Mouse (Mus musculus): ENCODE measurements around the gene Ctbp1. TPM values are rescaled to one million over a fixed set of nuclear protein-coding genes. Genes with fewer than 3 reads are reported as not detected.

The Ctbp1 gene
- polyA plus RNA-seq, 1 experiment from 2014 or later: 91.1 TPM

- DNase-seq: no peak
- WGBS (ENCODE audit: insufficient replicate concordance): 73% methylated on average over 5 of the region's 5 CpGs
- no peak overlapping the region for H3K4me3 ChIP-seq (ENCODE audit: low read depth, low read length)
Observed at GRCm38 (mm10) chr5:33225673-33226072, 49.1 kb downstream of the Ctbp1 start.

GRCm38 (mm10) chr5:33224491-33224890 lies 50.3 kb downstream of the Ctbp1 start:
- Histone ChIP-seq H3K4me1 (ENCODE audit: insufficient read depth) (peaks cover 18% of the 10 kb centered on the region), H3K36me3 (replicated peaks; ENCODE audit: insufficient read depth, low read length) (no peaks in the 10 kb centered on the region), H3K9me3 (ENCODE audit: low read length) (no peaks in the 10 kb centered on the region), H3K27me3 (ENCODE audit: insufficient read depth, low read length) (no peaks in the 10 kb centered on the region), H3K27ac (ENCODE audit: low read depth) (no peak overlapping the region), H3K4me2 (ENCODE audit: low read depth, low read length) (no peak overlapping the region), H3K4me3 (ENCODE audit: low read depth, low read length) (no peak overlapping the region), H3K9ac (replicated peaks) (no peak overlapping the region)
- DNase-seq: no peak
- TF ChIP-seq CTCF (IDR thresholded peaks at IDR 0.05; ENCODE audit: low read depth): no peak
- no peak for TF ChIP-seq EP300 (IDR thresholded peaks at IDR 0.05; ENCODE audit: low read depth)
- no peak for ATAC-seq
- 80% methylated on average over 7 of the region's 7 CpGs for WGBS (ENCODE audit: insufficient replicate concordance)

More at GRCm38 (mm10) chr5:33225673-33226072, 49.1 kb downstream of the Ctbp1 start:
- Histone ChIP-seq H3K9me3 (ENCODE audit: low read length) (no peaks in the 10 kb centered on the region), H3K9ac (replicated peaks) (no peak overlapping the region), H3K27me3 (ENCODE audit: insufficient read depth, low read length) (no peaks in the 10 kb centered on the region), H3K4me1 (ENCODE audit: insufficient read depth) (peaks cover 15% of the 10 kb centered on the region), H3K4me2 (ENCODE audit: low read depth, low read length) (no peak overlapping the region), H3K36me3 (replicated peaks; ENCODE audit: insufficient read depth, low read length) (no peaks in the 10 kb centered on the region), H3K27ac (ENCODE audit: low read depth) (no peak overlapping the region)
- no peak for ATAC-seq
- TF ChIP-seq EP300 (IDR thresholded peaks at IDR 0.05; ENCODE audit: low read depth) (no peak), CTCF (IDR thresholded peaks at IDR 0.05; ENCODE audit: low read depth) (no peak)

- Histone ChIP-seq H3K27me3 (ENCODE audit: insufficient read depth, low read length) (no peaks in the 10 kb centered on the region), H3K4me1 (ENCODE audit: insufficient read depth) (peaks cover 28% of the 10 kb centered on the region), H3K27ac (ENCODE audit: low read depth) (no peak overlapping the region), H3K4me2 (ENCODE audit: low read depth, low read length) (no peak overlapping the region), H3K4me3 (ENCODE audit: low read depth, low read length) (no peak overlapping the region), H3K9ac (replicated peaks) (no peak overlapping the region), H3K9me3 (ENCODE audit: low read length) (no peaks in the 10 kb centered on the region), H3K36me3 (replicated peaks; ENCODE audit: insufficient read depth, low read length) (no peaks in the 10 kb centered on the region)
- no peak for DNase-seq
- 49% methylated on average over 9 of the region's 9 CpGs for WGBS (ENCODE audit: insufficient replicate concordance)
- no peak for TF ChIP-seq EP300 (IDR thresholded peaks at IDR 0.05; ENCODE audit: low read depth)
- TF ChIP-seq CTCF (IDR thresholded peaks at IDR 0.05; ENCODE audit: low read depth): no peak
- no peak for ATAC-seq
Observed at GRCm38 (mm10) chr5:33222841-33223744, 51.7 kb downstream of the Ctbp1 start.

GRCm38 (mm10) chr5:33222389-33222788 lies 52.4 kb downstream of the Ctbp1 start:
- peaks cover 33% of the 10 kb centered on the region for H3K4me1 ChIP-seq (ENCODE audit: insufficient read depth)
- WGBS (ENCODE audit: insufficient replicate concordance): 49% methylated on average over 6 of the region's 6 CpGs
- no peaks in the 10 kb centered on the region for H3K27me3 ChIP-seq (ENCODE audit: insufficient read depth, low read length)
- H3K27ac ChIP-seq (ENCODE audit: low read depth): no peak overlapping the region
- ATAC-seq: no peak
- TF ChIP-seq EP300 (IDR thresholded peaks at IDR 0.05; ENCODE audit: low read depth) (no peak), CTCF (IDR thresholded peaks at IDR 0.05; ENCODE audit: low read depth) (no peak)
- no peak overlapping the region for H3K4me3 ChIP-seq (ENCODE audit: low read depth, low read length)
- H3K9ac ChIP-seq (replicated peaks): no peak overlapping the region
- H3K9me3 ChIP-seq (ENCODE audit: low read length): no peaks in the 10 kb centered on the region
- H3K36me3 ChIP-seq (replicated peaks; ENCODE audit: insufficient read depth, low read length): no peaks in the 10 kb centered on the region
- H3K4me2 ChIP-seq (ENCODE audit: low read depth, low read length): no peak overlapping the region
- DNase-seq: no peak

GRCm38 (mm10) chr5:33220350-33221044 lies 54.3 kb downstream of the Ctbp1 start:
- DNase-seq (no peak), ATAC-seq (no peak)
- no peak overlapping the region for H3K9ac ChIP-seq (replicated peaks)
- H3K4me1 ChIP-seq (ENCODE audit: insufficient read depth): peaks cover 35% of the 10 kb centered on the region
- 78% methylated on average over 10 of the region's 10 CpGs for WGBS (ENCODE audit: insufficient replicate concordance)
- H3K36me3 ChIP-seq (replicated peaks; ENCODE audit: insufficient read depth, low read length): no peaks in the 10 kb centered on the region
- H3K4me3 ChIP-seq (ENCODE audit: low read depth, low read length): no peak overlapping the region
- H3K27ac ChIP-seq (ENCODE audit: low read depth): no peak overlapping the region
- no peaks in the 10 kb centered on the region for H3K27me3 ChIP-seq (ENCODE audit: insufficient read depth, low read length)
- TF ChIP-seq CTCF (IDR thresholded peaks at IDR 0.05; ENCODE audit: low read depth) (no peak), EP300 (IDR thresholded peaks at IDR 0.05; ENCODE audit: low read depth) (no peak)
- no peak overlapping the region for H3K4me2 ChIP-seq (ENCODE audit: low read depth, low read length)
- no peaks in the 10 kb centered on the region for H3K9me3 ChIP-seq (ENCODE audit: low read length)

- no peak for TF ChIP-seq CTCF (IDR thresholded peaks at IDR 0.05; ENCODE audit: low read depth)
- no peak for TF ChIP-seq EP300 (IDR thresholded peaks at IDR 0.05; ENCODE audit: low read depth)
- Histone ChIP-seq H3K4me2 (ENCODE audit: low read depth, low read length) (no peak overlapping the region), H3K27me3 (ENCODE audit: insufficient read depth, low read length) (no peaks in the 10 kb centered on the region), H3K4me3 (ENCODE audit: low read depth, low read length) (no peak overlapping the region), H3K4me1 (ENCODE audit: insufficient read depth) (peaks cover 31% of the 10 kb centered on the region), H3K9ac (replicated peaks) (no peak overlapping the region), H3K9me3 (ENCODE audit: low read length) (no peaks in the 10 kb centered on the region), H3K27ac (ENCODE audit: low read depth) (no peak overlapping the region), H3K36me3 (replicated peaks; ENCODE audit: insufficient read depth, low read length) (no peaks in the 10 kb centered on the region)
- no peak for DNase-seq
- WGBS (ENCODE audit: insufficient replicate concordance): 78% methylated on average over 4 of the region's 4 CpGs
- ATAC-seq: no peak
Observed at GRCm38 (mm10) chr5:33219831-33220230, 55.0 kb downstream of the Ctbp1 start.
